Mouse (Mus musculus) testis, postnatal 10 days (tissue): ENCODE results near the gene Srpk1.

Source experiments
- DNase-seq: peaks from one replicate; pipeline ENCODE4 v3.0.0; 2021; ENCODE audit warnings: low spot score

The Srpk1 gene

DNA sequence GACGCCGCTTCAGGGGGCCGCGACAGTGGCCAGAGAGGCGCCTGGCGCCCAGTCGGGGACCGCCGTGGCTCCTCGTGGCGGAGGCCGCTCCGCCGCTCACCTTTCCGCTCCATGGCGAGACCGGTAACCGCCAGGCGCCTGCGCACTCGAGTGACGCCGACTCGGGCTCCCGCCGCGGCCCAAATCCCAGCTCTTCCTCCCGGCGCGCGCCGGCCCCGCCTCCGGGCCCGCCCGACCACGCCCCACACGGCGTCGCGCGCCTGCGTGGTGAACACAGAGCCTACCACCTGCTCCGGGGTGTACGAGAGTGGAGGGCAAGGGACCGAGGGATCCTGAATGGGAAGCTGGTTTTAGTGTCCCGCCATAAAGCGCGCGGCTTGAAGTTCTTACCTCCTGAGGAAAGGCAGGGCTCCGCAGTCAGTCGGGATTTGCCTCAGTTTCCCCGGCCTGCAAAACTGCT is at the start of gene Srpk1:
Gene Srpk1 (minus strand): TSS at position 410 of the 460 bp plus-strand sequence.
- DNase-seq = peak; percentile 95

DNA sequence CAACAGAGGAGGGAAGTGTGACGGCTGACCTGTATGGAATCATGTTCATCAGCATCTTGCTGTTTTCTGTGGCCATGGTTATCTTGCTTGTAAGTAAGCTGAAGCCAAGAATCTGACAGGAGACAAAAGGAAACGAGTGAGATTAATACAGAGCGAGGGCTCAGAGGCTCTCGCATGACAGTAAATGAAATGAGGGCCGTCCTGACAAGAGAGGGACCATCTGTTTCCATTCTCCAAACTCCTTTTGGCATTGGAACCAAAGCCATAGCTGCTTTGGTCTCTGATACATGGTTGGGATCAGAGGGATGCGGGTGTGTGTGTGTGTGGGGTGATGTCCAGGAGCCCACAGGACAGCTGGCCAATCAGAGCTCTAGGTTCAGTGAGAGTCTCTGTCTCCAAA is 37.1 kb upstream of the Srpk1 start:
- no peak for DNase-seq

- no peak for DNase-seq
Measured at GRCm38 (mm10) chr17:28657936-28658335, 35.4 kb upstream of the Srpk1 start.

- no peak for DNase-seq
Measured at GRCm38 (mm10) chr17:28650268-28650667, 27.8 kb upstream of the Srpk1 start.

DNA sequence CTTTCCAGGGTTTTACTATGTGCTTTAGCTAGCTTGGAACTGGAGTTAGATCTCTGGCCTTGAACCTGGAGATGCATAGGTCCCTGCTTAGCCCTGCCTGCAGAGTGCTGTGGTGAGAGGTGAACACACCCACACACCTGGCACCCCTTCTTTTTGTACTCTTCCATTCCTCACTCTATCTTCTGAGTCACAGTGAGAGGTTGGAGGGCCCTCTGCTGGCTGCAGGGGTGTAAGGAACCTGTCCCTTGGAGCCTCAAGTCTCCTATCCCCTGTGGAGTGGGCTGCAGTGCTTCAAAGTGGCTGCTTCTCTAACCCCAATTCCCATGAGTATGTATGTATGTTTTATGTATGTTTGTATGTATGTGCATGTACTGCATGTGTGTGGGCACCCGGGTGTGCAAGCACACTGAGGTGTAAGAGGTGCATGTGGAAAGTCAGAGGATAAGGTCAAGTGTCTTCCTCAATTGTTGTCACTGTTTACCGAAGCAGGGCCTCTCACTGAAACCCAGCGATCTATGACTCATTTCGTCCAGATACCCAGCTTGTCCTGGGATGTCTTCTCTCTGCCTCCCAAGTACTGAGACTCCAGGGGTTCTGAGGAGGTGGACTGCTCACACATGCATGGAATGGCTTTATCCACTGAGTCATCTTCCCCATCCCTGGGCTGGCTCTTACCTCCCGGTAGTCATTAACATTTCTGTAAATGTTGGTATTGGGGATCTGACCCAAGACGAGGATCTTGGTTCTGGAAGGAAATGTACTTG is 26.3 kb upstream of the Srpk1 start:
- peak; percentile 76 for DNase-seq

- no peak for DNase-seq
Measured at GRCm38 (mm10) chr17:28646221-28646620, 23.7 kb upstream of the Srpk1 start.

GRCm38 (mm10) chr17:28644112-28644511 is 21.6 kb upstream of the Srpk1 start:
- DNase-seq = no peak

DNA sequence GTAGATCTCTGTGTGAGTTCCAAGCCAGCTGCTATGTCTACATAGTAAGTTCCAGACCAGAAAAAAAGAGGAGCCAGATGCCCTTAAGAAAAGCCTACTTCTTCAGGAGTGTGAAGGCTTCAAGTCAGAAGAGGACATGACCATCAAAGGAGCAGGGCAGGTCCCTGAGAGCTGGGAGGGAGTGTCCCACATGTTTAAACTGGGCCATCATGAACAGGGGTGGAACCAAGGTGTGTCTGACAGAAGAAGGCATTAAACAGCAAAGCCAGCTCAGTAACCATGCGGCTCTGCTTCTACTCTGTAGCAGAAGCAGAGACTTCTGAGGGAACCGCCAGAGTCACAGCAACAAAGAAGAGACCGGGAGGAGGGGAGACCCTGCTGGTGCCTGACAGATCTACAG is 21.2 kb upstream of the Srpk1 start:
- no peak for DNase-seq

DNA sequence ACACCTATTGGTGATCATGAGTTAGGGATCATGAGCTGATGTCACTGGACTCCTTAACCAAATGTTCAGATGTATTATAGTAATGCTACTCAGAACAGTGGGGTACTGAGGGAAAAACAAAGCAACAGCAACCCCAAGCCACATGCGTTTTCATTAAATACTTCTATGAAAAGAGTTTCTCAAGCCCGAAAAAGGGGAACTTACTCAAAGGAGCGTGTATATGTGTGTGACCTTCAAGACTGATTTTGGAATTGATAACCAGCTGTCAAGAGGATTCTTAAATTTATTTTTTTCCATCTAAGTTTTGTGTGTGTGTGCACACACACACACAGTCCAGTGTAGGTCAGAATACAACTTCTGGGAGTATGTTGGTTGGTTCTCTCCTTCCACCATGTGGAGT is 17.6 kb upstream of the Srpk1 start:
- no peak for DNase-seq

GRCm38 (mm10) chr17:28637711-28638690 is 15.5 kb upstream of the Srpk1 start:
- DNase-seq = no peak

- DNase-seq = no peak
Measured at GRCm38 (mm10) chr17:28635842-28636241, 13.3 kb upstream of the Srpk1 start.

GRCm38 (mm10) chr17:28629125-28629524 is 6.6 kb upstream of the Srpk1 start:
- no peak for DNase-seq

GRCm38 (mm10) chr17:28628248-28629124 is 6.0 kb upstream of the Srpk1 start:
- no peak for DNase-seq

DNA sequence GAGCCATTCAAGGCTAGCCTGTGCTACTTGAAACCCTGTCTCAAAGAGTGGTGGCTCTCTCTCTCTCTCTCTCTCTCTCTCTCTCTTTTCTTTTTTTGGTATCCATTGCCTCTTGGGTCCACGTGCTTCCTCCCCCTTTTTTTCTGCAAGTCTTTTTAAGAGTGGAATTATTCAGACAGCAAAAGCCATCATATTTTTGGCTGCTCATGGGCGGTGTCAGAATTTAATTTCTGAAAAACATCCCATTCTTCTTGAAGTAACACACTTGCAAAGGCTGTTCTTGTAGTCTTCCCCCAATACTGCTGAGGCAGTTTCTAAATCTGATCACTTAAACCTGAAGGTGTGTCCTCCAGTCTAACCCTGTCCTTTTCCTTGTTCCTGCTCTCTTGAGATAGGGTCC is 4.4 kb upstream of the Srpk1 start:
- DNase-seq = no peak

- no peak for DNase-seq
Measured at GRCm38 (mm10) chr17:28625327-28625726, 2.8 kb upstream of the Srpk1 start.

DNA sequence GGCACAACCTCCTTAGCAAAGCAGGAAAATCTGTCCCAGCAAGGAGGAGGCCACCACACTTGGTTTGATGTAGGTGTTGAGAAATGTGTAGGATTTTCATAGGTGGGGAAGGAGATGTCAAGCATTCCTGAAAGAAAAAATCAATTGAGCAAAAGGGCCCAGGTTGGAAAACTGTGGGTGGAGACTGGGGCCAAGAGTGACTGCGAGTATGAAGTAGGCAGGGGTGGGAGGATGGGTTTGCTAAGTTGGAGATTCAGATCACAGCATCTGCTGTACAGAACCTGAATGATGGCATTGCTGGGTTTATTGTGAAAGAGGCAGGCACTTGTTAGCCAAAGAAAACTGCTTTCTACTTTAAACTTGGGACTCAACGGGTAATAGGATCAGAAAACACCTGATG is 2.3 kb upstream of the Srpk1 start:
- no peak for DNase-seq

GRCm38 (mm10) chr17:28621381-28622299 is 869 bp downstream of the Srpk1 start:
- DNase-seq = peak; percentile 69

DNA sequence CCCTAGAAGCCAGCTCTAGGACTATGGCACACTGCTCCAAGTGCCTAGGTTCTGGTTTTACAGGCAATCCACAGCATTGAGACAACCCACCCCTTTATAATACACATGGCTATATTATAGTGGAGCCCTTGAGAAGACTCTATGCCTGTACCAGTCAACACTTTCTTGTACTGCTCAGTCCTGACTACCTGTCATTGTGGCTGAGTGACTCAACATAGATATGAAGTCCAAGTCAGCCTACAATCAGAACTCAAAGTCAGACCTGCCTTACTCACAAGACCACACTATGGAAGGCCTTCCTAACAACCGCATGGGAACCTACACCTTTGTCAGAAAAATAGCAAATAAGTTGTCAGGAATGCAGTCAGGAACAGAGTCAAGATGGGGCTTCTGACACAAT is 3.7 kb downstream of the Srpk1 start:
- DNase-seq = no peak

DNA sequence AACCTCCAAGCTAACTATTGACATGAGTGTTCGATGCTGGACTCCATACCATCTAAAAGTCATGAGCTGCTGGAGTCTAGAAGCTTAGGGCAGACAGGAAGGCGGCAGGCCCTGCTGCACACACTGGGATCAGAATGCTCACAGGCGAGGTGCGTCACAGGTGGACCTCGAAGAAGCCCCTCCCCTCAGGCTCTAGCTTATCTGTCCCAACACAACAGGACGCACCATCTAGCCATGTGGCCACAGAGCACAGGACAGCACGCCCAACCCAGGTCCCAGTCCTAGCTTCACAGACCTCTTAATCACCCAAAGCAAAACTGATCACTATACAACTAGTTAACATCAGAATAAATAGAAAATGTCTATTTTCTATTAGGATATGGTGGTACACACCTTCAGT is 4.4 kb downstream of the Srpk1 start:
- DNase-seq = no peak

- no peak for DNase-seq
Measured at GRCm38 (mm10) chr17:28617636-28618035, 4.9 kb downstream of the Srpk1 start.

DNA sequence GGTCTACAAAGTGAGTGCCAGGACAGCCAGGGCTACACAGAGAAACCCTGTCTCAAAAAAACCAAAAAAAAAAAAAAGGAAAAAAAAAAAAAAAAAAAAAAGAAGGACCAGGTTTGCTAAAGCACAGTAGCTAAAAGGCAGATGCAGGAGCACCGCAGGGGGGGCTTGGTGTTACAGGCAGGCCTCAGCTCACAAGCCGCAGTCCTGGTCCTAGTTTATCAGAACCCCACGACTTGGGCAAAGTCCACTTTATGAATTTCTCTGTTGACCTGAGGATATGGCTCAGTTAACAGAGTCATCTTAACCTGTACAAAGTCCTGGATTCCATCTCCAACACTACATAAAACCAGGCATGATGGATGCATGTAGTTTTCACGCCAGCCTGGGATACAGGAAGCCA is 7.2 kb downstream of the Srpk1 start:
- DNase-seq = no peak
